Mouse (Mus musculus): ENCODE results near the gene Tnfsf9. TPM values are rescaled to one million over a fixed set of nuclear protein-coding genes. Genes with fewer than 3 reads are reported as not detected.
A peak's percentile ranks its signal among the peaks of the same experiment; 100 is the strongest.

Tnfsf9 gene
- 9.2 and 9.7 TPM in 2 replicates for polyA plus RNA-seq (2015; fragmentation: Nextera tagmentation; extraction: Ambion mirVana)

- Histone ChIP-seq H3K4me3 (peak within 1 kb of the TSS; percentile 69), H3K4me2 (peak within 1 kb of the TSS; percentile 78), H3K9ac (peak within 1 kb of the TSS; percentile 86), H3K4me1 (peaks cover 28% of the 10 kb centered on the region), H3K36me3 (ENCODE audit: poor library complexity, severe bottlenecking) (no peaks in the 10 kb centered on the region), H3K27me3 (no peaks in the 10 kb centered on the region), H3K9me3 (replicated peaks) (no peaks in the 10 kb centered on the region), H3K27ac (no peak within 1 kb of the TSS)
- under 1% methylated on average over 50 of the region's 61 CpGs for WGBS
- peak; percentile 89 for ATAC-seq
These were observed at the start of gene Tnfsf9 for GRCm38 (mm10) chr17:57105181-57106034. TSS of gene Tnfsf9 (plus strand) at chr17:57105325.

- H3K4me3 ChIP-seq: no peak overlapping the region
- H3K4me2 ChIP-seq: no peak overlapping the region
- WGBS: 87% methylated on average over 3 of the region's 3 CpGs
- H3K27ac ChIP-seq: no peak overlapping the region
- peaks cover 4% of the 10 kb centered on the region for H3K27me3 ChIP-seq
- peaks cover 19% of the 10 kb centered on the region for H3K4me1 ChIP-seq
- no peak overlapping the region for H3K9ac ChIP-seq
- H3K36me3 ChIP-seq (ENCODE audit: poor library complexity, severe bottlenecking): peaks cover 55% of the 10 kb centered on the region
- H3K9me3 ChIP-seq (replicated peaks): no peaks in the 10 kb centered on the region
- no peak for ATAC-seq
These were observed 48.9 kb upstream of the Tnfsf9 start for GRCm38 (mm10) chr17:57056246-57056645.

- Histone ChIP-seq H3K27ac (peak within 1 kb of the TSS; percentile 82), H3K9ac (peak within 1 kb of the TSS; percentile 81), H3K4me2 (peak within 1 kb of the TSS; percentile 75), H3K9me3 (replicated peaks) (no peaks in the 10 kb centered on the region), H3K4me3 (peak within 1 kb of the TSS; percentile 89), H3K36me3 (ENCODE audit: poor library complexity, severe bottlenecking) (peaks cover 28% of the 10 kb centered on the region), H3K4me1 (peaks cover 28% of the 10 kb centered on the region), H3K27me3 (peaks cover 29% of the 10 kb centered on the region)
- ATAC-seq: peak; percentile 2; the same call in 1 of the 2 replicates
- WGBS: 0% methylated on average over 20 of the region's 22 CpGs
These were observed 46.1 kb upstream of the Tnfsf9 start, which contains the start of gene Crb3 for GRCm38 (mm10) chr17:57058891-57059485. TSS of gene Crb3 (plus strand) at chr17:57059105.

GRCm38 (mm10) chr17:57059486-57059977, 45.6 kb upstream of the Tnfsf9 start, which contains the start of gene Slc25a23:
TSS of gene Slc25a23 (minus strand) at chr17:57059863.
- Histone ChIP-seq H3K27ac (peak within 1 kb of the TSS; percentile 82), H3K4me1 (peaks cover 28% of the 10 kb centered on the region), H3K4me3 (peak within 1 kb of the TSS; percentile 89), H3K4me2 (peak within 1 kb of the TSS; percentile 75), H3K9me3 (replicated peaks) (no peaks in the 10 kb centered on the region), H3K36me3 (ENCODE audit: poor library complexity, severe bottlenecking) (peaks cover 24% of the 10 kb centered on the region), H3K27me3 (peaks cover 34% of the 10 kb centered on the region), H3K9ac (peak within 1 kb of the TSS; percentile 81)
- under 1% methylated on average over 36 of the region's 45 CpGs for WGBS
- peak; percentile 82 for ATAC-seq

GRCm38 (mm10) chr17:57060231-57060801, 44.8 kb upstream of the Tnfsf9 start:
- peaks cover 39% of the 10 kb centered on the region for H3K27me3 ChIP-seq
- H3K9me3 ChIP-seq (replicated peaks): no peaks in the 10 kb centered on the region
- H3K27ac ChIP-seq: peak overlapping the region; percentile 82
- peak overlapping the region; percentile 89 for H3K4me3 ChIP-seq
- H3K4me2 ChIP-seq: peak overlapping the region; percentile 75
- H3K36me3 ChIP-seq (ENCODE audit: poor library complexity, severe bottlenecking): peaks cover 17% of the 10 kb centered on the region
- peak; percentile 91 for ATAC-seq
- peak overlapping the region; percentile 81 for H3K9ac ChIP-seq
- peaks cover 28% of the 10 kb centered on the region for H3K4me1 ChIP-seq
- under 1% methylated on average over 44 of the region's 44 CpGs for WGBS

- peak overlapping the region; percentile 89 for H3K4me3 ChIP-seq
- peak overlapping the region; percentile 75 for H3K4me2 ChIP-seq
- no peak overlapping the region for H3K9ac ChIP-seq
- no peaks in the 10 kb centered on the region for H3K9me3 ChIP-seq (replicated peaks)
- WGBS: 43% methylated on average over 10 of the region's 10 CpGs
- H3K4me1 ChIP-seq: peaks cover 28% of the 10 kb centered on the region
- H3K27me3 ChIP-seq: peaks cover 42% of the 10 kb centered on the region
- ATAC-seq: no peak; the same call in 1 of the 2 replicates
- peak overlapping the region; percentile 82; the same call in 1 of the 2 replicates for H3K27ac ChIP-seq
- H3K36me3 ChIP-seq (ENCODE audit: poor library complexity, severe bottlenecking): peaks cover 11% of the 10 kb centered on the region; the same call in 1 of the 2 replicates
These were observed 44.1 kb upstream of the Tnfsf9 start for GRCm38 (mm10) chr17:57061069-57061468.

- peaks cover 42% of the 10 kb centered on the region for H3K27me3 ChIP-seq
- peak overlapping the region; percentile 32 for H3K4me3 ChIP-seq
- H3K27ac ChIP-seq: no peak overlapping the region
- H3K4me1 ChIP-seq: peaks cover 28% of the 10 kb centered on the region
- no peak overlapping the region for H3K9ac ChIP-seq
- peak overlapping the region; percentile 50 for H3K4me2 ChIP-seq
- H3K9me3 ChIP-seq (replicated peaks): no peaks in the 10 kb centered on the region
- peaks cover 7% of the 10 kb centered on the region; the same call in 1 of the 2 replicates for H3K36me3 ChIP-seq (ENCODE audit: poor library complexity, severe bottlenecking)
- WGBS: 2% methylated on average over 39 of the region's 39 CpGs
- no peak for ATAC-seq
These were observed 43.1 kb upstream of the Tnfsf9 start for GRCm38 (mm10) chr17:57062011-57062521.

- no peak overlapping the region for H3K9ac ChIP-seq
- no peak for ATAC-seq
- H3K27ac ChIP-seq: no peak overlapping the region
- H3K27me3 ChIP-seq: peaks cover 42% of the 10 kb centered on the region
- no peaks in the 10 kb centered on the region for H3K9me3 ChIP-seq (replicated peaks)
- WGBS: under 1% methylated on average over 22 of the region's 22 CpGs
- H3K4me2 ChIP-seq: peak overlapping the region; percentile 50
- H3K36me3 ChIP-seq (ENCODE audit: poor library complexity, severe bottlenecking): peaks cover 2% of the 10 kb centered on the region; the same call in 1 of the 2 replicates
- H3K4me1 ChIP-seq: peaks cover 28% of the 10 kb centered on the region
- peak overlapping the region; percentile 32; the same call in 1 of the 2 replicates for H3K4me3 ChIP-seq
These were observed 42.6 kb upstream of the Tnfsf9 start for GRCm38 (mm10) chr17:57062548-57062947.

GRCm38 (mm10) chr17:57063031-57063430, 42.1 kb upstream of the Tnfsf9 start:
- no peak overlapping the region for H3K4me3 ChIP-seq

GRCm38 (mm10) chr17:57066908-57067307, 38.2 kb upstream of the Tnfsf9 start:
- no peak overlapping the region for H3K27ac ChIP-seq
- no peak for ATAC-seq

More at GRCm38 (mm10) chr17:57063031-57063430, 42.1 kb upstream of the Tnfsf9 start:
- H3K9me3 ChIP-seq (replicated peaks): no peaks in the 10 kb centered on the region
- H3K27ac ChIP-seq: no peak overlapping the region
- H3K4me1 ChIP-seq: peaks cover 27% of the 10 kb centered on the region
- WGBS: 8% methylated on average over 8 of the region's 8 CpGs
- H3K27me3 ChIP-seq: peaks cover 42% of the 10 kb centered on the region
- ATAC-seq: no peak
- H3K36me3 ChIP-seq (ENCODE audit: poor library complexity, severe bottlenecking): no peaks in the 10 kb centered on the region
- H3K9ac ChIP-seq: no peak overlapping the region
- H3K4me2 ChIP-seq: no peak overlapping the region

GRCm38 (mm10) chr17:57070272-57070671, 34.9 kb upstream of the Tnfsf9 start:
- Histone ChIP-seq H3K4me2 (peak overlapping the region; percentile 49), H3K9me3 (replicated peaks) (no peaks in the 10 kb centered on the region), H3K27me3 (peaks cover 3% of the 10 kb centered on the region; the same call in 1 of the 2 replicates), H3K4me3 (peak overlapping the region; percentile 29), H3K4me1 (peaks cover 8% of the 10 kb centered on the region; the same call in 1 of the 2 replicates), H3K9ac (0 out of 2 replicates have a peak overlapping the region, but pooled peaks have one; percentile 21), H3K27ac (no peak overlapping the region), H3K36me3 (ENCODE audit: poor library complexity, severe bottlenecking) (no peaks in the 10 kb centered on the region)
- ATAC-seq: no peak
- WGBS: 11% methylated on average over 9 of the region's 9 CpGs

More at GRCm38 (mm10) chr17:57066908-57067307, 38.2 kb upstream of the Tnfsf9 start:
- WGBS: 59% methylated on average over 5 of the region's 5 CpGs
- H3K4me2 ChIP-seq: no peak overlapping the region
- no peaks in the 10 kb centered on the region for H3K36me3 ChIP-seq (ENCODE audit: poor library complexity, severe bottlenecking)
- peaks cover 31% of the 10 kb centered on the region for H3K27me3 ChIP-seq
- no peak overlapping the region for H3K9ac ChIP-seq
- no peak overlapping the region for H3K4me3 ChIP-seq
- H3K4me1 ChIP-seq: peaks cover 15% of the 10 kb centered on the region
- no peaks in the 10 kb centered on the region for H3K9me3 ChIP-seq (replicated peaks)
